In the genomic region with DNA sequence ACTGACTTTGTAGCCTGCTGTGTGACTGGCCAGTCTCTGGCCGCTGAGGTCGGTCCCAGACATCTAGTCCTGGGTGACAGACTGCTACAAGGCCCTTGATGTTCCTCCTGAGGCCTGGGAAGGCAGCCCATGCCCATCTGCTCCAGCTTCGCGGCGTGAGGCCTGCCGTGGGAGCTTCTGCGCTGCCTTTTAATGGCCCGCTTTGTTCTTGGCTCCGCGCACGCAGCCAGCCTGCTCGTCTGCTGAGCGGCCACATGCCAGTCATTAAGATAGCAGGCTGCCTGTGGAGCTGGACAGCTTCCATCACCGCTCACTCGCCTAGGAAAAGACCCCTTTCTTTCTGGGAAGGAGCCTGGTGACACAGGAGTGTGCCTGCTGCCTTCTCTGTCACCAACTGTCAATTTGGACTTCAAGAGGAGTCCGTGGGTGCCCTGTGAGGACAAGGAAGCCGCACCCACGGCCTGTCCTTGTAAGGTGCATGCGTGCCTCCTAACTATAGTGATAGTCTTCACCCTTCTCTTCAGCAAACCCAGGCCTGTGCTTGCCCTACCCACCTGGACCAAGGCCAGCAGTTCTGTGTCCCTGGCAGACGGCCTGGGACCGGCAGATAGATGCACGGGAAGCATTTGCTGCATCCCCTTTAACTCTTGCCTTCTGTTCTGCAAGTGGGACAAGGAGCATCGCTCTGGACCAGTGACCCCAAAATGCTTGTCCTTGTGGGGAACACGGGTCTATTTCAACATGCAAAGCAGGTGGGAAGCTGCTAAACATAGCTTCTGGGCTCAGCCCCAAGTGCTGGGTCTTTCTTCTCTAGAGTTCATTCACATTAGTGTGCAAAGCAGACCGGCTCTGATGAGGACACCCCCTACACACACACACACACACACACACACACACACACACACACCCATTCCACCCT, we compare ENCODE assay signal across 8 mouse cellular contexts.
DNase-seq lines count a peak whose midpoint lies in the region; ATAC-seq lines count a peak whose summit lies in the region.
"Had no signal": no experiment of that assay in that cellular context is flagged by ENCODE, and none has a peak within 500 bp of the region (broad histone marks: within the 10 kb centered on the region; RNA-seq: fewer than 3 reads in every experiment).

No protein-coding gene starts in this region.

- H3K4me2 ChIP-seq in embryonic facial prominence, embryonic 14.5 days (ENCODE audit: low read depth, low read length), result 0 out of 2 replicates have a peak overlapping the region, but pooled peaks have one; percentile 11
- peak overlapping the region; percentile 38 for H3K4me2 ChIP-seq in heart, embryonic 11.5 days
- H3K4me2 ChIP-seq in kidney, embryonic 16.5 days (replicated peaks; ENCODE audit: low read depth, low read length), result no peak overlapping the region
- H3K4me2 ChIP-seq in limb, embryonic 13.5 days (replicated peaks), result peak overlapping the region; percentile 46
- no peak overlapping the region for H3K4me2 ChIP-seq in neural tube, embryonic 11.5 days (ENCODE audit: low read depth)
- H3K4me2 ChIP-seq: liver, embryonic 15.5 days had no signal

- peak; percentile 86 for ATAC-seq in cerebellum, adult (ENCODE audit: insufficient number of reproducible peaks, low FRiP score, low TSS enrichment)
- peak; percentile 79; the same call in 1 of the 2 replicates for ATAC-seq in embryonic facial prominence, embryonic 14.5 days (ENCODE audit: low read depth)
- peak; percentile 47; the same call in 1 of the 2 replicates for ATAC-seq in heart, embryonic 11.5 days (replicated peaks; ENCODE audit: insufficient number of reproducible peaks, low FRiP score, low TSS enrichment)
- ATAC-seq in kidney, embryonic 16.5 days (ENCODE audit: low FRiP score, low TSS enrichment), result peak; percentile 50; the same call in 1 of the 2 replicates
- peak; percentile 77 for ATAC-seq in limb, embryonic 13.5 days (ENCODE audit: low FRiP score, low read depth)
- peak; percentile 71; the same call in 1 of the 2 replicates for ATAC-seq in neural tube, embryonic 11.5 days (ENCODE audit: insufficient read depth, low FRiP score, low TSS enrichment)

- peaks cover 9% of the 10 kb centered on the region; the same call in 1 of the 2 replicates for H3K9me3 ChIP-seq in embryonic facial prominence, embryonic 14.5 days (ENCODE audit: control insufficient read depth, low read length)
- H3K9me3 ChIP-seq in heart, embryonic 11.5 days (replicated peaks; ENCODE audit: control insufficient read depth, low read length), result peaks cover 4% of the 10 kb centered on the region; the same call in 1 of the 2 replicates
- H3K9me3 ChIP-seq in kidney, embryonic 16.5 days (ENCODE audit: low read length), result 0 out of 2 replicates have a peak, but pooled peaks cover 4% of the 10 kb centered on the region
- H3K9me3 ChIP-seq in limb, embryonic 13.5 days, result peaks cover 6% of the 10 kb centered on the region; the same call in 1 of the 2 replicates
- H3K9me3 ChIP-seq in neural tube, embryonic 11.5 days (ENCODE audit: control insufficient read depth, low read length), result no peaks in the 10 kb centered on the region
- H3K9me3 ChIP-seq: liver, embryonic 15.5 days had no signal

- H3K36me3 ChIP-seq in embryonic facial prominence, embryonic 14.5 days (ENCODE audit: control insufficient read depth, insufficient read depth, low read length), result no peaks in the 10 kb centered on the region
- H3K36me3 ChIP-seq in heart, embryonic 11.5 days (ENCODE audit: control insufficient read depth, insufficient read depth, low read length), result no peaks in the 10 kb centered on the region
- no peaks in the 10 kb centered on the region for H3K36me3 ChIP-seq in kidney, embryonic 16.5 days (ENCODE audit: insufficient read depth, low read length)
- no peaks in the 10 kb centered on the region for H3K36me3 ChIP-seq in limb, embryonic 13.5 days
- H3K36me3 ChIP-seq in neural tube, embryonic 11.5 days (ENCODE audit: control insufficient read depth, insufficient read depth, low read length), result no peaks in the 10 kb centered on the region
- H3K36me3 ChIP-seq: liver, embryonic 15.5 days had no signal

- peaks cover 19% of the 10 kb centered on the region for H3K4me1 ChIP-seq in embryonic facial prominence, embryonic 14.5 days (ENCODE audit: control insufficient read depth, insufficient read depth, low read length)
- H3K4me1 ChIP-seq in heart, embryonic 11.5 days (ENCODE audit: control insufficient read depth, insufficient read depth, low read length), result peaks cover 13% of the 10 kb centered on the region
- H3K4me1 ChIP-seq in kidney, embryonic 16.5 days (ENCODE audit: insufficient read depth, low read length), result peaks cover 11% of the 10 kb centered on the region
- H3K4me1 ChIP-seq in limb, embryonic 13.5 days, result peaks cover 13% of the 10 kb centered on the region
- peaks cover 11% of the 10 kb centered on the region; the same call in 1 of the 2 replicates for H3K4me1 ChIP-seq in neural tube, embryonic 11.5 days (ENCODE audit: control insufficient read depth, insufficient read depth, low read length)
- H3K4me1 ChIP-seq: liver, embryonic 15.5 days had no signal

- whole genome bisulfite sequencing in embryonic facial prominence, embryonic 14.5 days, result 22% methylated on average over 25 of the region's 25 CpGs
- WGBS in heart, embryonic 11.5 days (ENCODE audit: insufficient replicate concordance), result 17% methylated on average over 25 of the region's 25 CpGs
- WGBS in kidney, embryonic 16.5 days, result 31% methylated on average over 25 of the region's 25 CpGs
- WGBS in limb, embryonic 13.5 days, result 29% methylated on average over 25 of the region's 25 CpGs
- WGBS in neural tube, embryonic 11.5 days, result 31% methylated on average over 24 of the region's 25 CpGs

- no peak overlapping the region for H3K4me3 ChIP-seq in embryonic facial prominence, embryonic 14.5 days (ENCODE audit: low read depth, low read length)
- H3K4me3 ChIP-seq in heart, embryonic 11.5 days (ENCODE audit: low read depth, low read length), result no peak overlapping the region
- H3K4me3 ChIP-seq in kidney, embryonic 16.5 days (ENCODE audit: low read length), result no peak overlapping the region
- H3K4me3 ChIP-seq in limb, embryonic 13.5 days, result no peak overlapping the region
- no peak overlapping the region for H3K4me3 ChIP-seq in neural tube, embryonic 11.5 days (ENCODE audit: low read depth, low read length)
- H3K4me3 ChIP-seq: liver, embryonic 15.5 days had no signal

- peak; percentile 89 for DNase-seq in embryonic facial prominence, embryonic 14.5 days (ENCODE audit: low spot score)
- DNase-seq in neural tube, embryonic 11.5 days (ENCODE audit: low spot score), result peak; percentile 78
- peak; percentile 76 for DNase-seq in urinary bladder, postnatal 14 days (ENCODE audit: low spot score)

- no peaks in the 10 kb centered on the region for H3K27me3 ChIP-seq in embryonic facial prominence, embryonic 14.5 days (replicated peaks; ENCODE audit: control insufficient read depth, insufficient read depth, low read length)
- H3K27me3 ChIP-seq in heart, embryonic 11.5 days (ENCODE audit: control insufficient read depth, insufficient read depth, low read length), result no peaks in the 10 kb centered on the region
- H3K27me3 ChIP-seq in kidney, embryonic 16.5 days (ENCODE audit: insufficient read depth, low read length), result no peaks in the 10 kb centered on the region
- no peaks in the 10 kb centered on the region for H3K27me3 ChIP-seq in limb, embryonic 13.5 days
- no peaks in the 10 kb centered on the region for H3K27me3 ChIP-seq in neural tube, embryonic 11.5 days (ENCODE audit: control insufficient read depth, insufficient read depth, low read length)
- H3K27me3 ChIP-seq: liver, embryonic 15.5 days had no signal

- H3K27ac ChIP-seq in embryonic facial prominence, embryonic 14.5 days (replicated peaks; ENCODE audit: low read depth, low read length), result peak overlapping the region; percentile 74
- H3K27ac ChIP-seq in heart, embryonic 11.5 days (ENCODE audit: low read depth, low read length), result peak overlapping the region; percentile 90
- peak overlapping the region; percentile 25; the same call in 1 of the 2 replicates for H3K27ac ChIP-seq in kidney, embryonic 16.5 days (ENCODE audit: low read length)
- H3K27ac ChIP-seq in limb, embryonic 13.5 days, result peak overlapping the region; percentile 70; the same call in 1 of the 2 replicates
- H3K27ac ChIP-seq in neural tube, embryonic 11.5 days (ENCODE audit: low read depth, low read length), result peak overlapping the region; percentile 74
- H3K27ac ChIP-seq: liver, embryonic 15.5 days had no signal

- H3K9ac ChIP-seq in embryonic facial prominence, embryonic 14.5 days (ENCODE audit: low read depth, low read length), result peak overlapping the region; percentile 50; the same call in 1 of the 2 replicates
- peak overlapping the region; percentile 29; the same call in 1 of the 2 replicates for H3K9ac ChIP-seq in heart, embryonic 11.5 days (ENCODE audit: low read depth, low read length)
- peak overlapping the region; percentile 39 for H3K9ac ChIP-seq in kidney, embryonic 16.5 days (replicated peaks; ENCODE audit: low read length)
- H3K9ac ChIP-seq in limb, embryonic 13.5 days, result 0 out of 2 replicates have a peak overlapping the region, but pooled peaks have one; percentile 51
- H3K9ac ChIP-seq in neural tube, embryonic 11.5 days (ENCODE audit: low read length), result peak overlapping the region; percentile 46; the same call in 1 of the 2 replicates
- H3K9ac ChIP-seq: liver, embryonic 15.5 days had no signal

Comparison
In these comparisons a context has a peak if more than half of its experiments do, and no peak if none do; other contexts are left out.
1. H3K27ac ChIP-seq: peak in every context shown above with its lines; median percentile 90 in heart, embryonic 11.5 days; 74 in embryonic facial prominence, embryonic 14.5 days; 74 in neural tube, embryonic 11.5 days; 70 in limb, embryonic 13.5 days; 25 in kidney, embryonic 16.5 days.
2. H3K4me2 ChIP-seq: peak in embryonic facial prominence, embryonic 14.5 days (single experiment), heart, embryonic 11.5 days (single experiment) and limb, embryonic 13.5 days (single experiment); none in kidney, embryonic 16.5 days (single experiment) and neural tube, embryonic 11.5 days (single experiment).
3. Peak in every context shown above with its lines, with median percentiles within 50 percentile points of each other: ATAC-seq, DNase-seq and H3K9ac ChIP-seq.